Mouse (Mus musculus) gonadal fat pad, adult 2 months (tissue): ENCODE results near the gene Fignl2. TPM values are rescaled to one million over a fixed set of nuclear protein-coding genes. Genes with fewer than 3 reads are reported as not detected.
A peak's percentile ranks its signal among the peaks of the same experiment; 100 is the strongest.
"Not testable (repeated sequence)": the region's sequence is repeated elsewhere in the genome, so short reads cannot be mapped to it uniquely, and the experiment has no call there.

ENCODE experiments used
- DNase-seq: peaks from one replicate; pipeline ENCODE4 v3.0.0-alpha.2; 2012; ENCODE audit warnings: low read depth
- polyA plus RNA-seq: library from polyadenylated mRNA; depleted of rRNA; stranded (reverse); fragments of >200 nt; gene quantifications from 2 replicates; pipeline ENCODE4 v1.2.3, GENCODE M21; 2012; rRNA removed

Gene Fignl2
- polyA plus RNA-seq, result 4.8 and 5.1 TPM in 2 replicates

- no peak for DNase-seq
Observed at GRCm38 (mm10) chr15:101077813-101078730, at the start of gene Fignl2. TSS of gene Fignl2 (minus strand) at chr15:101078567.

- no peak for DNase-seq
Observed at GRCm38 (mm10) chr15:101126876-101127544, 48.6 kb upstream of the Fignl2 start.

GRCm38 (mm10) chr15:101125561-101125960 is 47.2 kb upstream of the Fignl2 start:
- no peak for DNase-seq

- no peak for DNase-seq
Observed at GRCm38 (mm10) chr15:101123202-101123601, 44.8 kb upstream of the Fignl2 start.

- no peak for DNase-seq
Observed at GRCm38 (mm10) chr15:101122290-101122589, 43.9 kb upstream of the Fignl2 start.

GRCm38 (mm10) chr15:101121411-101122289 is 43.3 kb upstream of the Fignl2 start:
- no peak for DNase-seq

GRCm38 (mm10) chr15:101118399-101119125 is 40.2 kb upstream of the Fignl2 start:
- DNase-seq, result no peak

GRCm38 (mm10) chr15:101115511-101116110 is 37.2 kb upstream of the Fignl2 start, which contains the start of gene Ankrd33:
TSS of gene Ankrd33 (plus strand) at chr15:101115755.
- no peak for DNase-seq

- not testable (repeated sequence) for DNase-seq
Observed at GRCm38 (mm10) chr15:101113778-101114177, 35.4 kb upstream of the Fignl2 start.

- DNase-seq, result peak; percentile 94
Observed at GRCm38 (mm10) chr15:101113176-101113575, 34.8 kb upstream of the Fignl2 start.

GRCm38 (mm10) chr15:101107906-101108671 is 29.7 kb upstream of the Fignl2 start:
- DNase-seq, result no peak

- no peak for DNase-seq
Observed at GRCm38 (mm10) chr15:101106011-101106410, 27.6 kb upstream of the Fignl2 start.

- no peak for DNase-seq
Observed at GRCm38 (mm10) chr15:101105496-101105994, 27.2 kb upstream of the Fignl2 start.

GRCm38 (mm10) chr15:101103605-101104304 is 25.4 kb upstream of the Fignl2 start:
- no peak for DNase-seq

GRCm38 (mm10) chr15:101100996-101101395 is 22.6 kb upstream of the Fignl2 start:
- DNase-seq, result no peak

GRCm38 (mm10) chr15:101097985-101098651 is 19.8 kb upstream of the Fignl2 start:
- DNase-seq, result no peak

- DNase-seq, result no peak
Observed at GRCm38 (mm10) chr15:101095392-101095791, 17.0 kb upstream of the Fignl2 start.

GRCm38 (mm10) chr15:101094979-101095378 is 16.6 kb upstream of the Fignl2 start:
- no peak for DNase-seq

GRCm38 (mm10) chr15:101093988-101094387 is 15.6 kb upstream of the Fignl2 start:
- DNase-seq, result no peak
